Mouse (Mus musculus) testis, adult 2 months (tissue): ENCODE data around the gene Gm49395.

Experiments
- CTCF ChIP-seq: fragments of 200-500 bp; IDR thresholded peaks from 2 replicates; pipeline ENCODE4 v1.5.1; 2012; ENCODE audit warnings: low read depth, mild to moderate bottlenecking, inconsistent platforms, low read length, moderate library complexity; ENCODE audit not compliant: control insufficient read depth, insufficient read depth, insufficient replicate concordance
- POLR2A ChIP-seq: fragments of 200-500 bp; IDR thresholded peaks from 2 replicates; pipeline ENCODE4 v1.6.1; 2012; ENCODE audit warnings: low read depth, mild to moderate bottlenecking, inconsistent platforms, low read length, moderate library complexity; ENCODE audit not compliant: control insufficient read depth

DNA sequence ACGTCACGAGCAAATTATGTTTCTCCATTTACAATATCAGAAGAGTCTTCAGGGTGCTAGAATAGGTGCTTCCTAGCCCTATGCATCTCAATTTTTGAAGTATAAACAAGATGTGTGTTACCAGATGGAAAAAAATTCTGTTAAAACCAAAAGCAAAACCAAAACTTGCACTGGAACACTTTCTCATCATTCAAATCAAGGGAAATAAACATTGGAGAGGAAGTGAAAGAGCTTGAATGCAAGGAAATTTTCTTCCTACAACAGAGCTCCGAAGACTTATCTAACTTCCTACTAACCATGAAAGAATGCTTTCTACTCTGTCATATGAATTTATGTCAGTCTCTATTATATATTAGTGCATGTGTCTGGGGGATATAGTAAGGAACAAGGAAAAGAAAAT lies 35.0 kb upstream of the Gm49395 start:
- TF ChIP-seq CTCF = no peak
- TF ChIP-seq POLR2A = no peak
